Mouse (Mus musculus): ENCODE results near the gene Srrt. TPM values are rescaled to one million over a fixed set of nuclear protein-coding genes. Genes with fewer than 3 reads are reported as not detected.

Srrt gene
- polyA plus RNA-seq, 1 experiment: 226 TPM

DNA sequence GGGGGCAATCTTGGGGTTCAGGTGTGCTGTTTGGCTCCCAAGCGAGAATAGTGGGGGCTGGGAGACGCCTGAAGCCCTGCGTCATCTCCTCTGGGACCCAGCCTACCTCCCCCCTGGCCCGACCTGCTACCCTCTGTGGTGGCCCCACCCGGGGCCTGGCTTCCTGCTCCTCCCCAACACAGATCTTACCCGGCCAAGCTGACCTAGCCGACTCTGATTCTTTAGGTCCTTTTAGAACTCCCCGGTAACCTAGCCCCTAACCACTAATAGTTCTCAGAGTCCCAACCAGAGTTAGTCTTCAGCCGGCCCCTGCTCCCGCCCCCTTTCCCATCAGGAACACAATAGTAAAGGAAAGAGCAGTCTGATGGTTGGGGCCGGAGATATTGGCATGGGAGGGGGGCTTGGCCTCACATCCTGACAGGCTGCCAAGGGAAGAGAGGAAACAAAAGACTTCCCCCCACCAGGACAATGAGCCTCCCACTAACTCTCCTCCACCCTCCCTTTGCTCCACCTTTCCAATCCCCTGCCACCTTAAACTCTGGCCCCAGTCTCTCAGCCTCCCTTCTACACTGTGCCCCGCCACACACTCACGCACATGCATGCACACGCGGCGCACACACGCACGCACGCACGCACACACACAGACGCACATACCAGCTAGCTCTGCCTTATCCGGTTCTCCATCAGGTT, 32.0 kb upstream of the Srrt start:
- Histone ChIP-seq H3K27ac (ENCODE audit: insufficient read depth, low read length) (no peak overlapping the region), H3K4me1 (ENCODE audit: control insufficient read depth, insufficient read depth, low read length) (no peaks in the 10 kb centered on the region), H3K4me3 (ENCODE audit: insufficient read depth, low read length) (peak overlapping the region; percentile 61)
- TF ChIP-seq POLR2A (IDR thresholded peaks at IDR 0.05; ENCODE audit: extremely low read depth, insufficient read depth, low read length) (0 out of 2 replicates have a peak, but pooled peaks have one; percentile 35), CTCF (IDR thresholded peaks at IDR 0.05; ENCODE audit: extremely low read depth, insufficient read depth, low read length) (no peak)

DNA sequence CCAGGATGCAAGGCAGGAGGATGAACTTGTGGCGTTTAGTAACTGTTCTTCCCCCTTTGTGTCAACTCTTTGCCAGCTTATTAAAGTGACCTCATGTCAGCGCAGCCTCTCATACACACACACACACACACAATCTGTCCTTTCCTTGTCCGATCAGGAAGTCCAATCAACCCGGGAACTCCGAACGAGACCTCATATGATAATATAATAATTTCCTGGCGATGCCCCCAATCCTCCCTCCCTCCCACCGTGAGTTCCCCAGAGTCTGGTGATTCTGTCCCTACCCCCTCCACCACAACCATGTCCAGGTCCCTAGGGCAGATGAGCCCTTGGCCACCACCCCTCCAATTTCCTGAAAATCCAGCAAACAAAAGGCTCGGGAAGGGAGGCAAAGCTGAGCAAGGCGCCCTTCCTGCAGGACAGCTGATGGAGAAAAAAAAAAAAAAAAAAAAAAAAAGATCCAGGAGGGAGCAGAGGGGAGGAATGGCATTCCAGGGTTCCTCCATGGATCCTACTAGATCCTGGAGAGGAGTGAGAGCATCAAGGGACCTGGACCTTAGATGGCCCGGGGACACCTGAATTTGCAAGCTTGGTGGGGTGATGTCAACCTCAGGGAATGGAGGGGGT, 31.3 kb upstream of the Srrt start:
- TF ChIP-seq CTCF (IDR thresholded peaks at IDR 0.05; ENCODE audit: extremely low read depth, insufficient read depth, low read length) (no peak), POLR2A (IDR thresholded peaks at IDR 0.05; ENCODE audit: extremely low read depth, insufficient read depth, low read length) (no peak)
- no peaks in the 10 kb centered on the region for H3K4me1 ChIP-seq (ENCODE audit: control insufficient read depth, insufficient read depth, low read length)

DNA sequence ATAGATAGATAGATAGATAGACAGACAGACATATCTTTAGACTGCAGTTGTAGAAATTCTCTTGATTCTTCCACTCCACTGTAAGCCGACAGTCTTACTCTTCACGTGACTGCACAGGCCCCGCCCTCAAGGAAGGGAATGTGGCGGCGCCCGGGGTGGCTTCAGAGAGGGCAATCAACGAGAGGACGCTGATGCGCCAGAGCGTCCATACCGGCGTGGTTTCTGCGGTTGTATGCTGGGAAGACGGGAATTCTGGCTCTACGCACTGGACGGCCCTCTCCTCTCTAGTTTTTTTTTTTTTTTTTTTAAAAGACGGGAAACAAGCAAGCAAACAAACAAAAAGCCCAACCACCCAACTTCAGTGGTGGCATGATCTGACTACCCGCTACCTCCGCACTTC, 30.8 kb upstream of the Srrt start:
- H3K27ac ChIP-seq (ENCODE audit: insufficient read depth, low read length): peak overlapping the region; percentile 14; the same call in 1 of the 2 replicates
- no peaks in the 10 kb centered on the region for H3K4me1 ChIP-seq (ENCODE audit: control insufficient read depth, insufficient read depth, low read length)
- H3K4me3 ChIP-seq (ENCODE audit: insufficient read depth, low read length): peak overlapping the region; percentile 61
- peak; percentile 73 for TF ChIP-seq POLR2A (IDR thresholded peaks at IDR 0.05; ENCODE audit: extremely low read depth, insufficient read depth, low read length)
- no peak for TF ChIP-seq CTCF (IDR thresholded peaks at IDR 0.05; ENCODE audit: extremely low read depth, insufficient read depth, low read length)

More for the DNA sequence above, 31.3 kb upstream of the Srrt start:
- peak overlapping the region; percentile 14; the same call in 1 of the 2 replicates for H3K27ac ChIP-seq (ENCODE audit: insufficient read depth, low read length)
- H3K4me3 ChIP-seq (ENCODE audit: insufficient read depth, low read length): peak overlapping the region; percentile 61

DNA sequence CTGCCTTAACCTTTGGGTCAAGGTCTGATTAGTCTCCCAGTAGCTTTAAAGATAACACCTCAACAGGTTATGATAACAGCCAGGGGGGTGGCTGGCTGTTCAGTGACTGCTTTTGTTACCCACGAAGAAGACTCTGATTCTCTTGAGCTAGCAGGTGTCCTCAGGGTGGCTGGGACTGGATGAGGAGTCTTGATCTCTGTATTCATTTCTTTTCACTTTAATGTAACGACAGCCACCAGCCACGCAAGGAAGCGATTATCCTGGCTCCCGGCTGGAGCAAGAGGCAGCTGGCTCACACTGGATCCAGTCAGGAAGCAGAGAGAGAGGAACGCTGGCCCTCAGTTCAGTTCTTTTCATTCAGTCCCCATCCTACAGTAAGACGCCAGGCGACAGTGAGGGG, 29.7 kb upstream of the Srrt start:
- no peak overlapping the region for H3K4me3 ChIP-seq (ENCODE audit: insufficient read depth, low read length)
- TF ChIP-seq POLR2A (IDR thresholded peaks at IDR 0.05; ENCODE audit: extremely low read depth, insufficient read depth, low read length): no peak
- TF ChIP-seq CTCF (IDR thresholded peaks at IDR 0.05; ENCODE audit: extremely low read depth, insufficient read depth, low read length): no peak
- H3K4me1 ChIP-seq (ENCODE audit: control insufficient read depth, insufficient read depth, low read length): peaks cover 2% of the 10 kb centered on the region; the same call in 1 of the 2 replicates
- H3K27ac ChIP-seq (ENCODE audit: insufficient read depth, low read length): no peak overlapping the region

DNA sequence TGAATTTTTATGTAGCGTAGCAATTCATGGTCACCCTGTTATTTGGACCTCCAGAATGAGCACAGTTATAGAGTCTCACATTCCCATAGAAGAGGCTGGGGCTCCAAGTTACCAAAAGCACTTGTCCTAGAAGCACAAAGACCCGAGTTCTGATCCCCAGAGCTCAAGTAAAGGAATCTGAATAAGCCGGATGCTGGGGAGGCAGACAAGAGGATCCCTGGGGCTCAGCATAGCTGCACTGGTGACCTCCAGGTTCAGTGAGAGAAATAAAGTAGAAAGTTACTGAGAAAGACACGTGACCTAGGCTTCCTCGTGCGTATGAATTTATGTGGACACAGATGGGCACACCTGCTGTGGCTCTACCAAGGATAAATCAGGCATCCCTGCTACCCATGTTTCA, 27.6 kb upstream of the Srrt start:
- no peak for TF ChIP-seq POLR2A (IDR thresholded peaks at IDR 0.05; ENCODE audit: extremely low read depth, insufficient read depth, low read length)
- TF ChIP-seq CTCF (IDR thresholded peaks at IDR 0.05; ENCODE audit: extremely low read depth, insufficient read depth, low read length): no peak
- Histone ChIP-seq H3K27ac (ENCODE audit: insufficient read depth, low read length) (no peak overlapping the region), H3K4me3 (ENCODE audit: insufficient read depth, low read length) (no peak overlapping the region), H3K4me1 (ENCODE audit: control insufficient read depth, insufficient read depth, low read length) (peaks cover 2% of the 10 kb centered on the region; the same call in 1 of the 2 replicates)

DNA sequence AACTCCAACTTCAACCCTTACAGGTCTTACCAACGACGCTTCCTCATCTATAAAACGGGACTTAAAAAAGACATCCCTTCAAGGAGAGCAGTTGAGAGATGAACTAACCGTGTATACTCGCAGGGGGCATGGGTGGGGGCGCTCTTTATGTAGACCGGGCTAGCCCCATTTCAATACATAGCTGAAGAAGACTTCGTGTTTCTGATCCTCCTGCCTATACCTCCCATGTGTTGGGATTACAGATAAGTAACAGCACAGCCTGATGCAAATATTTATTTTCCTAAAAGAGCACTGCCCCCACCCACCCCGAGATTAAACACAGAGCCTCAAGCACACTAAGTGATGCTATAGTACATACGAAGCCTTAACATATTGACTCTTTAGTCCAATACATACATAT, 26.8 kb upstream of the Srrt start:
- H3K27ac ChIP-seq (ENCODE audit: insufficient read depth, low read length): no peak overlapping the region
- peaks cover 2% of the 10 kb centered on the region; the same call in 1 of the 2 replicates for H3K4me1 ChIP-seq (ENCODE audit: control insufficient read depth, insufficient read depth, low read length)
- TF ChIP-seq POLR2A (IDR thresholded peaks at IDR 0.05; ENCODE audit: extremely low read depth, insufficient read depth, low read length) (no peak), CTCF (IDR thresholded peaks at IDR 0.05; ENCODE audit: extremely low read depth, insufficient read depth, low read length) (no peak)
- peak overlapping the region; percentile 47; the same call in 1 of the 2 replicates for H3K4me3 ChIP-seq (ENCODE audit: insufficient read depth, low read length)

DNA sequence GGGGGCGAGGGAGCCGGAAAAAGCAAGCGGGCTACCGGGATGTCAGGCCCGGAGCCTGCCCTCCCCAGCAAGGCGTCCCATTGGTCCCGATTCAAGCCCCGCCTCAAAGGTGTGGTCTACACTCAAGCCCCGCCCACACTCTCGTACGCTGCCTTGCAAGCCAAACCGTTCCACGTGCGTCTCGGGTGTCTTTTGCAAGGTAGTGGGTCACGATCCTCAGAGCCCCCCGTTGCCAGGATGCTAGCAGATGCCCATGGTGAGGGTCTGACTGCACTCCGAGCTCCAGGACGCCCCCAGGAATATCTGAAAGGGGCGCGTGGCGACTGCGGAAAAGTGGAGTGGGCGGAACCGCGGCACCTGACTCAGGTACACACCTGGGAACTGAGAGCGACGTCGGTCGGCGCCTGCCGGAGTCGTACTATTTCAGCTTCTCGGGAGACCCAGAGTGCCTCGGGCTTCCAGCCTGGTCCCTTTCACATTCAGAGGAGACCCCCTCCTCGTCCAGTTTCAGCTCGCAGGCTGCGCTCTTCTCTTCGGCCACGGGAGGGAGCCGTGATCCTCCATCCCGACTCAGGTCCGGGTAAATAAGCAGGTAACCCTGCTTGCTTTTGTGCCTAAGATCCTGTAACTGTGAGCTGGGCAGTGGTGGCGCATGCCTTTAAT, 26.2 kb upstream of the Srrt start, which contains the start of gene Slc12a9:
TSS of gene Slc12a9 (minus strand) at position 86 of the 663 bp plus-strand sequence.
- no peak within 1 kb of the TSS for H3K27ac ChIP-seq (ENCODE audit: insufficient read depth, low read length)
- peaks cover 2% of the 10 kb centered on the region; the same call in 1 of the 2 replicates for H3K4me1 ChIP-seq (ENCODE audit: control insufficient read depth, insufficient read depth, low read length)
- TF ChIP-seq CTCF (IDR thresholded peaks at IDR 0.05; ENCODE audit: extremely low read depth, insufficient read depth, low read length) (peak; percentile 73), POLR2A (IDR thresholded peaks at IDR 0.05; ENCODE audit: extremely low read depth, insufficient read depth, low read length) (0 out of 2 replicates have a peak, but pooled peaks have one; percentile 51)
- H3K4me3 ChIP-seq (ENCODE audit: insufficient read depth, low read length): peak within 1 kb of the TSS; percentile 47

DNA sequence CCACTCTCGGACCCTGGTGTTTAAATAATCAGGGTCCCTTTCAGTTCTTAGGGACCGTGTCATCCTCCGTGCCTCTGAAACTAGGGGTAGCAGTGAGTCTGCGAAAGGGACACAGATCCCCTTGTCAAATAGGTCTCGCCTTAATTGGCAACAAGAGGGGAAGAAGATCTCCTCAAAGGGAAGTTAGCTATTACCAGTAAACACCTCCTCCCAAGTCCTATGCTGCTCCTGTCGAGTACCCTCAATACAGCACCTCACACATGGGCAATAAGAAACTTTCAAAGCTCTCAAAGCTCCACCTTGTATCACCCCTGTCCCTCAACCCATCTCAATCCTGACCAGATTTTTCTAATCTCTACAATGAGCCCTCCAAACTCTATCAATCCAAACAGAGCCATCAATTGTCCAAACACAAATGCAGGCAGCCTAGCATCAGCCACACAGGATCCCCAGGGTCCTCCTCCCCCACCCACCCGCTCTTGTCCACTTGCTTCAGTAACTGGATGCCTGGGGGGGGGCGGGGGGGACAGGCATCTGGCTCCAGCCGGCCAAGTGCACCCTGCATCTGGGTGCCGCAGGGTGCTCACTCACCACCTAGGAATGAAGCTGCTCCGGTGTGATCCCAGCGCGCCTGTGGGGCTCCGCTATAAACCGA, 25.5 kb upstream of the Srrt start:
- Histone ChIP-seq H3K4me3 (ENCODE audit: insufficient read depth, low read length) (peak overlapping the region; percentile 47), H3K27ac (ENCODE audit: insufficient read depth, low read length) (no peak overlapping the region), H3K4me1 (ENCODE audit: control insufficient read depth, insufficient read depth, low read length) (peaks cover 2% of the 10 kb centered on the region; the same call in 1 of the 2 replicates)
- TF ChIP-seq POLR2A (IDR thresholded peaks at IDR 0.05; ENCODE audit: extremely low read depth, insufficient read depth, low read length) (no peak), CTCF (IDR thresholded peaks at IDR 0.05; ENCODE audit: extremely low read depth, insufficient read depth, low read length) (no peak)

DNA sequence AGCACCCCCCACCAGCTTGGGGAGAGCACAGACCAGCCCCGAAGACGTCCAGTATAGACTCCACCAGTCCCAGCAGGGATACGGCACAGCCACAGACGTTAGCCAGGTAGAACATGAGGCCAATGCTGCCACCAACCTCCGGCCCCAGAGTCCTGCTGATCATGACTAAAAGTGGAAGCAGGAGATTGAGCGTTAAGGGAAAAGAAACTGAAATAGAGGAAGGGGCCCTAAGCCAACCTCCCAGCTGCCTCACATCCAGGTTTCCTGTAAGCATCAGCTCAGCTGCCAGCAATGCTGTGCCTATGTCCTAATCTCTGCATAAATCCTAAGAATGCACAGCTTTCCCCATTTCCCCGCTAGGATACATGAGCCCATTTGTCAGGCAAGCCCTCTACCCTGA, 23.4 kb upstream of the Srrt start:
- no peak overlapping the region for H3K4me3 ChIP-seq (ENCODE audit: insufficient read depth, low read length)
- no peak overlapping the region for H3K27ac ChIP-seq (ENCODE audit: insufficient read depth, low read length)
- peaks cover 2% of the 10 kb centered on the region; the same call in 1 of the 2 replicates for H3K4me1 ChIP-seq (ENCODE audit: control insufficient read depth, insufficient read depth, low read length)
- no peak for TF ChIP-seq CTCF (IDR thresholded peaks at IDR 0.05; ENCODE audit: extremely low read depth, insufficient read depth, low read length)
- no peak for TF ChIP-seq POLR2A (IDR thresholded peaks at IDR 0.05; ENCODE audit: extremely low read depth, insufficient read depth, low read length)
